Mouse (Mus musculus) spleen, adult 2 months (tissue): ENCODE results near the gene AC161166.1.

Source experiments
- CTCF ChIP-seq: fragments of 200-500 bp; IDR thresholded peaks from 2 replicates; pipeline ENCODE4 v1.5.1; 2011; ENCODE audit warnings: mild to moderate bottlenecking, inconsistent platforms; ENCODE audit not compliant: insufficient read depth, insufficient read length, insufficient replicate concordance; ENCODE audit errors: extremely low read depth
- POLR2A ChIP-seq: fragments of 200-500 bp; IDR thresholded peaks from 2 replicates; pipeline ENCODE4 v1.6.1; 2011; ENCODE audit warnings: low read depth, low read length, inconsistent platforms

DNA sequence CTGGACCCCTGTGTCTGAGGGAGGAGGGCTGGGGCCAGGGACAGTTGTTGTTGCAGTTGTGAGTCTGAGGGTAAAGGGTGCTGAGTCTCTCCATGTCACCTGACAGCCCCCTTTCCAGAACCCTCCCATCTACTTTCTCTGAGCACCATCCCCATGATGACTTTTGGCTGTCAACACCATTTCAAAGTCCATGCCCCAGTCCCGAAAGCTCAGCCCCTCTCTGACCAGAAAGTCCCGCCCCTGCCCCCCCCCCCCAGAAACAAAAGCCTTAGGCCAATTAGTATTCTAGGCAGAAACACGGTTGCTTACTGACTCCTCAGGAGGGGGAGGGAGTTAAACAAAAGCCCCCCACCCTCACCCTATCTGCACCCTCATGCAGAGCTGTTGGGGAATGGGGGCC is 24.9 kb downstream of the AC161166.1 start:
- no peak for TF ChIP-seq CTCF
- no peak for TF ChIP-seq POLR2A
